Comparison of ENCODE assay signal across 16 mouse cellular contexts in genomic region chr17:3397836-3398235, GRCm38 (mm10).
DNase-seq lines count a peak whose midpoint lies in the region; ATAC-seq and TF ChIP-seq lines count a peak whose summit lies in the region.
"Had no signal": no experiment of that assay in that cellular context is flagged by ENCODE, and none has a peak within 500 bp of the region (broad histone marks: within the 10 kb centered on the region; RNA-seq: fewer than 3 reads in every experiment).

No protein-coding gene starts in this region.

- H3K27me3 ChIP-seq in forebrain, postnatal 0 days (ENCODE audit: insufficient read depth, low read length): no peaks in the 10 kb centered on the region
- no peaks in the 10 kb centered on the region for H3K27me3 ChIP-seq in forebrain, embryonic 14.5 days (replicated peaks; ENCODE audit: control insufficient read depth, insufficient read depth, low read length)
- H3K27me3 ChIP-seq in kidney, postnatal 0 days (ENCODE audit: insufficient read depth, low read length): no peaks in the 10 kb centered on the region
- H3K27me3 ChIP-seq in heart, embryonic 14.5 days (ENCODE audit: control insufficient read depth, insufficient read depth, low read length): no peaks in the 10 kb centered on the region
- H3K27me3 ChIP-seq: hindbrain, embryonic 13.5 days; intestine, embryonic 15.5 days; liver, embryonic 13.5 days had no signal

- no peak for TF ChIP-seq POLR2A in olfactory bulb, adult 2 months (IDR thresholded peaks at IDR 0.05; ENCODE audit: insufficient read depth, low read depth, low read length)

- H3K4me2 ChIP-seq in forebrain, postnatal 0 days (ENCODE audit: low read depth): peak overlapping the region; percentile 37
- H3K4me2 ChIP-seq in forebrain, embryonic 14.5 days (ENCODE audit: low read length): no peak overlapping the region
- H3K4me2 ChIP-seq in kidney, postnatal 0 days (ENCODE audit: low read length): no peak overlapping the region
- peak overlapping the region; percentile 57 for H3K4me2 ChIP-seq in heart, embryonic 14.5 days (ENCODE audit: low read length)
- H3K4me2 ChIP-seq: forebrain, embryonic 12.5 days; hindbrain, embryonic 13.5 days; intestine, embryonic 15.5 days; liver, embryonic 13.5 days had no signal

- 0 out of 2 replicates have a peak overlapping the region, but pooled peaks have one; percentile 3 for H3K9ac ChIP-seq in forebrain, postnatal 0 days
- no peak overlapping the region for H3K9ac ChIP-seq in forebrain, embryonic 14.5 days (ENCODE audit: low read length)
- no peak overlapping the region for H3K9ac ChIP-seq in kidney, postnatal 0 days (ENCODE audit: low read depth, low read length)
- H3K9ac ChIP-seq in heart, embryonic 14.5 days (ENCODE audit: low read length): peak overlapping the region; percentile 51
- H3K9ac ChIP-seq: forebrain, embryonic 12.5 days; hindbrain, embryonic 13.5 days; intestine, embryonic 15.5 days; liver, embryonic 13.5 days had no signal

- H3K4me3 ChIP-seq in forebrain, postnatal 0 days (ENCODE audit: low read depth, low read length): peak overlapping the region; percentile 30
- no peak overlapping the region for H3K4me3 ChIP-seq in forebrain, embryonic 14.5 days (ENCODE audit: low read depth, low read length)
- H3K4me3 ChIP-seq in kidney, postnatal 0 days (replicated peaks; ENCODE audit: low read depth, low read length): no peak overlapping the region
- peak overlapping the region in 1 of 2 experiments; percentile 4; a peak in 2 of 4 replicates for H3K4me3 ChIP-seq in heart, embryonic 14.5 days (ENCODE audit: control insufficient read depth in 1 of 2, insufficient read depth in 1 of 2, low read depth in 1 of 2, low read length in 2 of 2)
- H3K4me3 ChIP-seq in olfactory bulb, adult 2 months (ENCODE audit: insufficient read depth, low read depth, low read length): peak overlapping the region; percentile 20
- H3K4me3 ChIP-seq: forebrain, embryonic 12.5 days; hindbrain, embryonic 13.5 days; intestine, embryonic 15.5 days; liver, embryonic 13.5 days had no signal

- H3K27ac ChIP-seq in forebrain, postnatal 0 days (ENCODE audit: low read depth, low read length): 0 out of 2 replicates have a peak overlapping the region, but pooled peaks have one; percentile 72
- no peak overlapping the region for H3K27ac ChIP-seq in forebrain, embryonic 14.5 days (ENCODE audit: low read depth, low read length)
- H3K27ac ChIP-seq in kidney, postnatal 0 days: no peak overlapping the region; the same call in 1 of the 2 replicates
- no peak overlapping the region for H3K27ac ChIP-seq in heart, embryonic 14.5 days (replicated peaks in 1 of 2; ENCODE audit: control insufficient read depth in 1 of 2, insufficient read depth in 1 of 2, low read depth in 2 of 2, low read length in 2 of 2)
- H3K27ac ChIP-seq in olfactory bulb, adult 2 months (ENCODE audit: insufficient read depth, low read depth, low read length): no peak overlapping the region
- H3K27ac ChIP-seq: forebrain, embryonic 12.5 days; hindbrain, embryonic 13.5 days; intestine, embryonic 15.5 days; liver, embryonic 13.5 days had no signal

- no peak for DNase-seq in forebrain, postnatal 0 days
- DNase-seq in forebrain, embryonic 14.5 days (ENCODE audit: low spot score): no peak
- DNase-seq in kidney, postnatal 0 days (ENCODE audit: low spot score): peak; percentile 19
- no peak for DNase-seq in kidney, adult 18-20 months
- no peak for DNase-seq in yolk sac, embryonic 10.5 days (ENCODE audit: low spot score)
- no peak for DNase-seq in thymus, postnatal 36 days
- DNase-seq: cerebellum, postnatal 10 days; gastrocnemius, postnatal 36 days; liver, embryonic 13.5 days; right cerebral cortex, adult 18-20 months; thymus, postnatal 25 days had no signal

- 72% methylated on average over 5 of the region's 5 CpGs for WGBS in forebrain, postnatal 0 days
- 71% methylated on average over 5 of the region's 5 CpGs for WGBS in forebrain, embryonic 14.5 days
- 26% methylated on average over 5 of the region's 5 CpGs for WGBS in kidney, postnatal 0 days
- WGBS in heart, embryonic 14.5 days: 24% methylated on average over 5 of the region's 5 CpGs
- 39% methylated on average over 5 of the region's 5 CpGs for WGBS in olfactory bulb, adult 2 months

- ATAC-seq in forebrain, postnatal 0 days: no peak
- no peak for ATAC-seq in forebrain, embryonic 14.5 days
- ATAC-seq in kidney, postnatal 0 days (replicated peaks; ENCODE audit: low FRiP score, low read depth): no peak
- no peak for ATAC-seq in heart, embryonic 14.5 days (ENCODE audit: insufficient number of reproducible peaks, insufficient read depth, low FRiP score, low read depth)
- ATAC-seq: intestine, embryonic 15.5 days had no signal

- H3K9me3 ChIP-seq in forebrain, postnatal 0 days (ENCODE audit: low read length): no peaks in the 10 kb centered on the region
- no peaks in the 10 kb centered on the region for H3K9me3 ChIP-seq in forebrain, embryonic 14.5 days (replicated peaks; ENCODE audit: control insufficient read depth, low read length)
- no peaks in the 10 kb centered on the region for H3K9me3 ChIP-seq in kidney, postnatal 0 days (replicated peaks; ENCODE audit: low read length)
- no peaks in the 10 kb centered on the region for H3K9me3 ChIP-seq in heart, embryonic 14.5 days (ENCODE audit: control insufficient read depth, low read length)
- H3K9me3 ChIP-seq: forebrain, embryonic 12.5 days; hindbrain, embryonic 13.5 days; intestine, embryonic 15.5 days; liver, embryonic 13.5 days had no signal

- TF ChIP-seq CTCF in forebrain, postnatal 0 days (IDR thresholded peaks at IDR 0.05; ENCODE audit: low read depth): no peak
- TF ChIP-seq CTCF in kidney, postnatal 0 days (IDR thresholded peaks at IDR 0.05; ENCODE audit: low read depth): no peak
- TF ChIP-seq CTCF in olfactory bulb, adult 2 months (IDR thresholded peaks at IDR 0.05; ENCODE audit: insufficient read depth, low read depth, low read length): no peak

- H3K4me1 ChIP-seq in forebrain, postnatal 0 days (ENCODE audit: insufficient read depth): peaks cover 13% of the 10 kb centered on the region
- H3K4me1 ChIP-seq in forebrain, embryonic 14.5 days (ENCODE audit: control insufficient read depth, insufficient read depth, low read length): peaks cover 3% of the 10 kb centered on the region; the same call in 1 of the 2 replicates
- 0 out of 2 replicates have a peak, but pooled peaks cover 5% of the 10 kb centered on the region for H3K4me1 ChIP-seq in kidney, postnatal 0 days (replicated peaks; ENCODE audit: insufficient read depth, low read length)
- H3K4me1 ChIP-seq in heart, embryonic 14.5 days (ENCODE audit: control insufficient read depth in 2 of 2, insufficient read depth in 2 of 2, low read length in 2 of 2): peaks cover 10 to 18% of the 10 kb centered on the region in 2 experiments
- H3K4me1 ChIP-seq in olfactory bulb, adult 2 months (ENCODE audit: control insufficient read depth, insufficient read depth, low read length): peaks cover 5% of the 10 kb centered on the region; the same call in 1 of the 2 replicates
- H3K4me1 ChIP-seq: forebrain, embryonic 12.5 days; hindbrain, embryonic 13.5 days; intestine, embryonic 15.5 days; liver, embryonic 13.5 days had no signal

- H3K36me3 ChIP-seq in forebrain, postnatal 0 days (ENCODE audit: insufficient read depth): no peaks in the 10 kb centered on the region
- H3K36me3 ChIP-seq in forebrain, embryonic 14.5 days (ENCODE audit: control insufficient read depth, insufficient read depth, low read length): no peaks in the 10 kb centered on the region
- no peaks in the 10 kb centered on the region for H3K36me3 ChIP-seq in kidney, postnatal 0 days (ENCODE audit: insufficient read depth, low read length)
- H3K36me3 ChIP-seq in heart, embryonic 14.5 days (ENCODE audit: control insufficient read depth, insufficient read depth, low read length): no peaks in the 10 kb centered on the region
- H3K36me3 ChIP-seq: forebrain, embryonic 12.5 days; hindbrain, embryonic 13.5 days; intestine, embryonic 15.5 days; liver, embryonic 13.5 days had no signal

Comparison
In these comparisons a context has a peak if more than half of its experiments do, and no peak if none do; other contexts are left out.
1. H3K4me2 ChIP-seq: peak in forebrain, postnatal 0 days (single experiment) and heart, embryonic 14.5 days (single experiment); none in forebrain, embryonic 14.5 days (single experiment) and kidney, postnatal 0 days (single experiment).
2. H3K4me3 ChIP-seq: peak in forebrain, postnatal 0 days (single experiment) and olfactory bulb, adult 2 months (single experiment); none in forebrain, embryonic 14.5 days (single experiment) and kidney, postnatal 0 days (single experiment).
3. H3K9ac ChIP-seq: peak in forebrain, postnatal 0 days (single experiment) and heart, embryonic 14.5 days (single experiment); none in forebrain, embryonic 14.5 days (single experiment) and kidney, postnatal 0 days (single experiment).